8 mouse cellular contexts compared by ENCODE assay signal in genomic region chr16:17405736-17406443, GRCm38 (mm10). TPM values are rescaled to one million over a fixed set of nuclear protein-coding genes. Genes with fewer than 3 reads are reported as not detected.
DNase-seq lines count a peak whose midpoint lies in the region; ATAC-seq and TF ChIP-seq lines count a peak whose summit lies in the region.

Gene Snap29 (plus strand): TSS chr16:17405986.
Gene Pi4ka (minus strand): TSS chr16:17406314.

- DNase-seq in CD4-positive helper T cell, adult 2 months (ENCODE audit: low read depth, low spot score) = peak; percentile 99
- peak; percentile 96 for DNase-seq in brain, embryonic 18.5 days (ENCODE audit: low read depth, low spot score)
- DNase-seq in kidney, postnatal 0 days (ENCODE audit: low spot score) = peak; percentile 99
- peak; percentile 100 for DNase-seq in liver, embryonic 11.5 days (ENCODE audit: low spot score)
- peak; percentile 100 for DNase-seq in naive thymus-derived CD4-positive, alpha-beta T cell, adult 2 months (ENCODE audit: low read depth)

- ATAC-seq in erythroid progenitor cell, adult 5-6 weeks (replicated peaks; ENCODE audit: low FRiP score, poor library complexity, severe bottlenecking) = peak; percentile 93
- ATAC-seq in heart, embryonic 12.5 days (ENCODE audit: insufficient number of reproducible peaks, low FRiP score) = peak; percentile 96
- peak; percentile 97 for ATAC-seq in kidney, postnatal 0 days (replicated peaks; ENCODE audit: low FRiP score, low read depth)
- ATAC-seq in liver, embryonic 11.5 days (replicated peaks; ENCODE audit: low FRiP score) = peak; percentile 97
- peak; percentile 98 for ATAC-seq in stomach, embryonic 14.5 days (ENCODE audit: insufficient number of reproducible peaks, insufficient read depth, low FRiP score, low read depth)

- H3K9ac ChIP-seq in heart, embryonic 12.5 days = peak within 1 kb of the TSS; percentile 91
- H3K9ac ChIP-seq in kidney, postnatal 0 days (ENCODE audit: low read depth, low read length) = peak within 1 kb of the TSS; percentile 78
- peak within 1 kb of the TSS; percentile 75 for H3K9ac ChIP-seq in liver, embryonic 11.5 days (ENCODE audit: low read depth, low read length)
- peak within 1 kb of the TSS; percentile 57 for H3K9ac ChIP-seq in stomach, embryonic 14.5 days (replicated peaks; ENCODE audit: low read depth, low read length)

- peak within 1 kb of the TSS; percentile 79 for H3K27ac ChIP-seq in heart, embryonic 12.5 days (ENCODE audit: poor library complexity, severe bottlenecking)
- H3K27ac ChIP-seq in kidney, postnatal 0 days = peak within 1 kb of the TSS; percentile 63
- H3K27ac ChIP-seq in liver, embryonic 11.5 days (ENCODE audit: low read depth, low read length) = peak within 1 kb of the TSS; percentile 59
- H3K27ac ChIP-seq in stomach, embryonic 14.5 days (ENCODE audit: low read length) = peak within 1 kb of the TSS; percentile 72; the same call in 1 of the 2 replicates

- under 1% methylated on average over 56 of the region's 69 CpGs for WGBS in heart, embryonic 12.5 days
- WGBS in kidney, postnatal 0 days = under 1% methylated on average over 61 of the region's 69 CpGs
- WGBS in liver, embryonic 11.5 days = 1% methylated on average over 56 of the region's 69 CpGs
- under 1% methylated on average over 59 of the region's 69 CpGs for WGBS in stomach, embryonic 14.5 days

- TF ChIP-seq CTCF in kidney, postnatal 0 days (IDR thresholded peaks at IDR 0.05; ENCODE audit: low read depth) = no peak

- peak within 1 kb of the TSS; percentile 92 for H3K4me3 ChIP-seq in heart, embryonic 12.5 days
- H3K4me3 ChIP-seq in kidney, postnatal 0 days (replicated peaks; ENCODE audit: low read depth, low read length) = peak within 1 kb of the TSS; percentile 73
- H3K4me3 ChIP-seq in liver, embryonic 11.5 days (ENCODE audit: low read depth, low read length) = peak within 1 kb of the TSS; percentile 81
- H3K4me3 ChIP-seq in stomach, embryonic 14.5 days (ENCODE audit: low read depth, low read length) = peak within 1 kb of the TSS; percentile 73

- H3K27me3 ChIP-seq in heart, embryonic 12.5 days (replicated peaks) = no peaks in the 10 kb centered on the region
- no peaks in the 10 kb centered on the region for H3K27me3 ChIP-seq in kidney, postnatal 0 days (ENCODE audit: insufficient read depth, low read length)
- no peaks in the 10 kb centered on the region for H3K27me3 ChIP-seq in liver, embryonic 11.5 days (replicated peaks; ENCODE audit: control insufficient read depth, insufficient read depth, low read length)
- H3K27me3 ChIP-seq in stomach, embryonic 14.5 days (ENCODE audit: control insufficient read depth, insufficient read depth, low read length) = no peaks in the 10 kb centered on the region

- H3K4me2 ChIP-seq in heart, embryonic 12.5 days = peak within 1 kb of the TSS; percentile 74
- H3K4me2 ChIP-seq in kidney, postnatal 0 days (ENCODE audit: low read length) = peak within 1 kb of the TSS; percentile 78
- peak within 1 kb of the TSS; percentile 86 for H3K4me2 ChIP-seq in liver, embryonic 11.5 days
- peak within 1 kb of the TSS; percentile 86 for H3K4me2 ChIP-seq in stomach, embryonic 14.5 days (replicated peaks; ENCODE audit: low read depth, low read length)

- no peaks in the 10 kb centered on the region for H3K9me3 ChIP-seq in heart, embryonic 12.5 days (replicated peaks)
- no peaks in the 10 kb centered on the region for H3K9me3 ChIP-seq in kidney, postnatal 0 days (replicated peaks; ENCODE audit: low read length)
- H3K9me3 ChIP-seq in liver, embryonic 11.5 days (ENCODE audit: control insufficient read depth, low read length) = no peaks in the 10 kb centered on the region
- H3K9me3 ChIP-seq in stomach, embryonic 14.5 days (ENCODE audit: control insufficient read depth, low read depth, low read length) = no peaks in the 10 kb centered on the region

- H3K4me1 ChIP-seq in heart, embryonic 12.5 days (replicated peaks) = peaks cover 26% of the 10 kb centered on the region
- peaks cover 7% of the 10 kb centered on the region; the same call in 1 of the 2 replicates for H3K4me1 ChIP-seq in kidney, postnatal 0 days (replicated peaks; ENCODE audit: insufficient read depth, low read length)
- H3K4me1 ChIP-seq in liver, embryonic 11.5 days (replicated peaks; ENCODE audit: control insufficient read depth, insufficient read depth, low read length) = peaks cover 22% of the 10 kb centered on the region
- H3K4me1 ChIP-seq in stomach, embryonic 14.5 days (ENCODE audit: control insufficient read depth, insufficient read depth, low read length) = peaks cover 17% of the 10 kb centered on the region

- H3K36me3 ChIP-seq in heart, embryonic 12.5 days = peaks cover 6% of the 10 kb centered on the region; the same call in 1 of the 2 replicates
- H3K36me3 ChIP-seq in kidney, postnatal 0 days (ENCODE audit: insufficient read depth, low read length) = no peaks in the 10 kb centered on the region
- no peaks in the 10 kb centered on the region; the same call in 1 of the 2 replicates for H3K36me3 ChIP-seq in liver, embryonic 11.5 days (ENCODE audit: control insufficient read depth, insufficient read depth, low read length)
- H3K36me3 ChIP-seq in stomach, embryonic 14.5 days (ENCODE audit: control insufficient read depth, insufficient read depth, low read length) = no peaks in the 10 kb centered on the region

RNA-seq across cellular contexts. Expression of gene Snap29, which starts in this region (rescaled TPM):
- 22.6 and 25.9 TPM in 2 replicates for total RNA-seq in erythroid progenitor cell, adult 5-6 weeks (2015; ENCODE audit: low replicate concordance)
- 19.0 and 20.7 TPM in 2 replicates for total RNA-seq in erythroid progenitor cell, adult 5-6 weeks (2017; ENCODE audit: low replicate concordance)
- 13.2 and 14.1 TPM in 2 replicates for polyA plus RNA-seq in heart, embryonic 12.5 days (2016; fragmentation: Nextera tagmentation; extraction: Ambion mirVana)
- 11.9 and 12.8 TPM in 2 replicates for polyA plus RNA-seq in kidney, postnatal 0 days (2015; fragmentation: Nextera tagmentation; extraction: Ambion mirVana)
- 7.2 and 8.7 TPM in 2 replicates for polyA plus RNA-seq in liver, embryonic 11.5 days (2014; fragmentation: Nextera tagmentation; extraction: Ambion mirVana)
- polyA plus RNA-seq in stomach, embryonic 14.5 days (2014; fragmentation: Nextera tagmentation; extraction: Ambion mirVana) = 7.4 and 7.6 TPM in 2 replicates

RNA-seq across cellular contexts. Expression of gene Pi4ka, which starts in this region (rescaled TPM):
- total RNA-seq in erythroid progenitor cell, adult 5-6 weeks (2015; ENCODE audit: low replicate concordance) = 15.9 and 72.1 TPM in 2 replicates
- total RNA-seq in erythroid progenitor cell, adult 5-6 weeks (2017; ENCODE audit: low replicate concordance) = 17.1 and 35.3 TPM in 2 replicates
- 45.4 and 48.7 TPM in 2 replicates for polyA plus RNA-seq in heart, embryonic 12.5 days (2016; fragmentation: Nextera tagmentation; extraction: Ambion mirVana)
- 27.3 and 28.5 TPM in 2 replicates for polyA plus RNA-seq in kidney, postnatal 0 days (2015; fragmentation: Nextera tagmentation; extraction: Ambion mirVana)
- polyA plus RNA-seq in liver, embryonic 11.5 days (2014; fragmentation: Nextera tagmentation; extraction: Ambion mirVana) = 29.7 and 30.4 TPM in 2 replicates
- polyA plus RNA-seq in stomach, embryonic 14.5 days (2014; fragmentation: Nextera tagmentation; extraction: Ambion mirVana) = 39.0 and 42.8 TPM in 2 replicates

Comparison
In these comparisons a context has a peak if more than half of its experiments do, and no peak if none do; other contexts are left out.
1. Peak in every context shown above with its lines: DNase-seq, ATAC-seq, H3K4me3 ChIP-seq and H3K27ac ChIP-seq.